Mouse (Mus musculus) E14TG2a.4 (cell line): Measurements from ENCODE around the gene Il1b.

Experiments used
- CTCF ChIP-seq: conservative IDR thresholded peaks from 2 replicates; pipeline ENCODE4 v1.5.1; 2014; ENCODE audit warnings: low read length
- NANOG ChIP-seq: IDR thresholded peaks from 2 replicates; pipeline ENCODE4 v1.6.1; 2014; ENCODE audit warnings: borderline replicate concordance, low read length, mixed read lengths
- POU5F1 ChIP-seq: IDR thresholded peaks from 2 replicates; pipeline ENCODE4 v1.6.1; 2014; ENCODE audit warnings: low read length, borderline replicate concordance

DNA sequence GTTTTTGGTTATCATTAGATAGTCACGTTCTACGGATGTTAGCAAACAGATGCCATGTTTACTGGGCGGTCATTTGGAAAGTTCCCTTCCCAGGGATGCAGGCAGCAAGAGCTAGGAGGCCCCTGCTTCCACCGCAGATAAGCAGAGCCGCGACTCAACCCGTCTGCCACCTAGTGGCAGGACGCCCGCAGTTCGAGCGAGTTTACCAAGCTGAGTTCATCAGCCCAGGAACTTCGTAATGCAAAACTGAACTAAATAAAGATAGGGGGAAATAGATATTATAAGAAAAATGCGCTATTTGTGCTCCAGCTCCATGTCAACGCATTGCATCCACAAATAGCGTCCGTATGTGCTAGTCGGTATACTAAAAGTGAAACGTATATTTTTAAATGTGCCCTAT is 37.5 kb upstream of the Il1b start:
- peak; percentile 67 for TF ChIP-seq CTCF
- TF ChIP-seq POU5F1, result no peak
- no peak for TF ChIP-seq NANOG
